Mouse (Mus musculus) CH12.LX (cell line): ENCODE measurements at regions not wholly inside any gene's neighbourhood (a gene's known extent, or its start where the extent isn't known, plus 50 kb on each side); places are given as distances from the start of the nearest gene placed in this dataset.

Experiments used
- E2F4 ChIP-seq: IDR thresholded peaks from 2 replicates; pipeline ENCODE4 v1.6.1; 2011; ENCODE audit warnings: low read depth, low read length, improper control_type of control experiment; ENCODE audit not compliant: insufficient replicate concordance
- MYC ChIP-seq: IDR thresholded peaks from 2 replicates; pipeline ENCODE4 v1.6.1; 2011; ENCODE audit warnings: low read depth, mild to moderate bottlenecking, improper control_type of control experiment, low read length
- POLR2A ChIP-seq: IDR thresholded peaks from 2 replicates; pipeline ENCODE4 v1.6.1; 2011; ENCODE audit warnings: low read depth, mild to moderate bottlenecking, improper control_type of control experiment, low read length

DNA sequence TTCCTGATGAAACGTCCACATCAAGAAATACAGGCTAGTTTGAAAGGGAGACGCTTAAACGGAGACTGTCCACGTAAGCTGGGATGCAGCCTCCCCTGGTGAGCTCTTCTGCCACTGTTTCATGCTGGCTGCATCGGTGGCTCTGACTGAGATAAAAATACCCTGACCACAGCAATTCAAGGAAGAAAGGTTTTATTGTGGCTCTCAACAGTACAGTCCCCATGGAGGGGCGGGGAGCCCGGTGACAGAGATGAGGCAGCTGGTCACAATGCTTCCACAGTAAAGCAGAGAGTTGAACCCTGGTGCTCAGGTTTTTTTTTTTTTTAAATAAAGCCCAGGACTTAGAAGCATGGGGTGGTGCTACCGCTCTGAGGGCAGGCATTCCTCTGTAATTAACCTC lies 622.7 kb upstream of the Fam19a5 start:
- TF ChIP-seq POLR2A (no peak), MYC (no peak), E2F4 (no peak)
